Mouse (Mus musculus) liver, embryonic 11.5 days (tissue): ENCODE results near the gene Mical2. TPM values are rescaled to one million over a fixed set of nuclear protein-coding genes. Genes with fewer than 3 reads are reported as not detected.

Source experiments
- ATAC-seq: fragments of 200-750 bp; cut with Nextera tagmentation; replicated peaks from 2 replicates; pipeline ENCODE4 v1.8.0; 2017; ENCODE audit warnings: moderate number of reproducible peaks, mild to moderate bottlenecking, moderate TSS enrichment, moderate library complexity; ENCODE audit not compliant: low FRiP score
- DNase-seq: peaks from one replicate; pipeline ENCODE4 v3.0.0-alpha.2; 2017; ENCODE audit warnings: low spot score
- H3K27ac ChIP-seq: fragments of 300-500 bp; sonication (generic); 2 replicates; pipeline ENCODE4 v1.5.1; 2014; ENCODE audit warnings: mild to moderate bottlenecking, low read depth, low read length, control low read depth
- H3K27me3 ChIP-seq: fragments of 300-500 bp; sonication (generic); replicated peaks from 2 replicates; pipeline ENCODE4 v1.6.1; 2014; ENCODE audit warnings: low read length, mixed read lengths; ENCODE audit not compliant: control insufficient read depth, insufficient read depth
- H3K36me3 ChIP-seq: fragments of 300-500 bp; sonication (generic); 2 replicates; pipeline ENCODE4 v1.6.1; 2014; ENCODE audit warnings: mild to moderate bottlenecking, low read length, moderate library complexity, mixed read lengths; ENCODE audit not compliant: control insufficient read depth, insufficient read depth
- H3K4me1 ChIP-seq: fragments of 300-500 bp; sonication (generic); replicated peaks from 2 replicates; pipeline ENCODE4 v1.6.1; 2014; ENCODE audit warnings: low read length, mixed read lengths; ENCODE audit not compliant: control insufficient read depth, insufficient read depth
- H3K4me2 ChIP-seq: fragments of 300-500 bp; sonication (generic); 2 replicates; pipeline ENCODE4 v1.6.1; 2014; ENCODE audit warnings: mild to moderate bottlenecking, control low read depth, moderate library complexity
- H3K4me3 ChIP-seq: fragments of 300-500 bp; sonication (generic); 2 replicates; pipeline ENCODE4 v1.5.1; 2014; ENCODE audit warnings: low read depth, low read length, control low read depth
- H3K9ac ChIP-seq: fragments of 300-500 bp; sonication (generic); 2 replicates; pipeline ENCODE4 v1.6.1; 2014; ENCODE audit warnings: low read depth, low read length, control low read depth
- H3K9me3 ChIP-seq: fragments of 300-500 bp; sonication (generic); 2 replicates; pipeline ENCODE4 v1.6.1; 2016; ENCODE audit warnings: low read length, inconsistent platforms, mixed read lengths; ENCODE audit not compliant: control insufficient read depth
- WGBS: fragments of 180-500 bp; shearing (Covaris S2); extraction: QIAGEN DNeasy Blood & Tissue Kit; methylation state at CpG from one replicate; pipeline ENCODE4 v1.1.7; 2014; 5-methylcytosine and 5-hydroxymethylcytosine counted together
- polyA plus RNA-seq: library from polyadenylated mRNA; unstranded; fragments of >200 nt; fragmentation: Nextera tagmentation; extraction: Ambion mirVana; gene quantifications from 2 replicates; pipeline ENCODE4 v1.2.1, GENCODE M21; 2014

Mical2 gene
- polyA plus RNA-seq, 1 experiment from 2014 or later, result 9.3 TPM

GRCm38 (mm10) chr7:112378476-112378875 is 152.8 kb downstream of the Mical2 start:
- Histone ChIP-seq H3K27ac (no peak overlapping the region), H3K36me3 (no peaks in the 10 kb centered on the region), H3K4me1 (no peaks in the 10 kb centered on the region; the same call in 1 of the 2 replicates), H3K4me3 (no peak overlapping the region), H3K4me2 (no peak overlapping the region), H3K9me3 (no peaks in the 10 kb centered on the region), H3K9ac (no peak overlapping the region), H3K27me3 (no peaks in the 10 kb centered on the region)
- 72% methylated on average over 5 of the region's 5 CpGs for WGBS
- DNase-seq, result no peak
- ATAC-seq, result no peak

- H3K27me3 ChIP-seq, result no peaks in the 10 kb centered on the region
- no peaks in the 10 kb centered on the region for H3K36me3 ChIP-seq
- 47% methylated on average over 5 of the region's 5 CpGs for WGBS
- no peak for ATAC-seq
- no peak overlapping the region for H3K4me2 ChIP-seq
- H3K4me1 ChIP-seq, result peaks cover 6% of the 10 kb centered on the region; the same call in 1 of the 2 replicates
- H3K27ac ChIP-seq, result no peak overlapping the region
- H3K4me3 ChIP-seq, result no peak overlapping the region
- H3K9me3 ChIP-seq, result no peaks in the 10 kb centered on the region
- H3K9ac ChIP-seq, result no peak overlapping the region
- DNase-seq, result no peak
These were observed 160.9 kb downstream of the Mical2 start for GRCm38 (mm10) chr7:112386521-112386920.

GRCm38 (mm10) chr7:112387876-112388275 is 162.2 kb downstream of the Mical2 start:
- no peak overlapping the region for H3K27ac ChIP-seq
- H3K27me3 ChIP-seq, result no peaks in the 10 kb centered on the region; the same call in 1 of the 2 replicates
- WGBS, result 63% methylated on average over 5 of the region's 5 CpGs
- H3K4me2 ChIP-seq, result no peak overlapping the region
- H3K9me3 ChIP-seq, result no peaks in the 10 kb centered on the region
- H3K36me3 ChIP-seq, result no peaks in the 10 kb centered on the region
- peaks cover 8% of the 10 kb centered on the region; the same call in 1 of the 2 replicates for H3K4me1 ChIP-seq
- H3K4me3 ChIP-seq, result no peak overlapping the region
- H3K9ac ChIP-seq, result no peak overlapping the region
- ATAC-seq (no peak), DNase-seq (no peak)

DNA sequence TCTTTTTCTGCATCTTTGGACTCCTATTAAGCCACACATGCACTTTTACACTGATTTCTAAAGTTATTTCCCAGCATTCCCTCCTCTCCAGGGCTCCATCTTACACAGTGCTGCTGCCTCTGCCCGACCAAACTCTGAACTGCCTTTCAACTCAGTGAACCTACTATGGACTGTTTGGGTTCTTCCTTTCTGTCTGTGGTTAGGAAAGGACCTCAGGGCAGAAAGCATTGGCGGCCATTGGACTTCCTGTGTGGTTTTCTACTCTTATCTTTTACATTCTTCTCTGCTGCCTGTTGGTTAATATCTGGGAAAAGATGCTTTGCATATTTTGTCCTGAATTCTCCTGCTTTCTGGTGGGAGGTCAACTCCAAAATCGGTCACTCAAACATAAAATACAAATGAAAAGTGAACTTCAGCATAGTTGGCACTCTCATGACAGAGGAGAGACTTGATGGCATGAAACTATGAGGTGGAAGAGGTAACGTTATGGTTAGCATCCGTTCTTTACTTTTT is 162.8 kb downstream of the Mical2 start:
- Histone ChIP-seq H3K9me3 (no peaks in the 10 kb centered on the region), H3K9ac (no peak overlapping the region), H3K4me2 (no peak overlapping the region), H3K4me3 (no peak overlapping the region), H3K4me1 (peaks cover 8% of the 10 kb centered on the region; the same call in 1 of the 2 replicates), H3K27me3 (no peaks in the 10 kb centered on the region; the same call in 1 of the 2 replicates), H3K36me3 (no peaks in the 10 kb centered on the region), H3K27ac (no peak overlapping the region)
- WGBS, result 47% methylated on average over 5 of the region's 5 CpGs
- DNase-seq, result no peak
- no peak for ATAC-seq

- ATAC-seq (no peak), DNase-seq (no peak)
- Histone ChIP-seq H3K4me2 (no peak overlapping the region), H3K4me3 (no peak overlapping the region), H3K36me3 (no peaks in the 10 kb centered on the region), H3K27ac (peak overlapping the region; percentile 13; the same call in 1 of the 2 replicates), H3K9ac (no peak overlapping the region), H3K9me3 (no peaks in the 10 kb centered on the region), H3K4me1 (peaks cover 8% of the 10 kb centered on the region; the same call in 1 of the 2 replicates), H3K27me3 (no peaks in the 10 kb centered on the region; the same call in 1 of the 2 replicates)
- 57% methylated on average over 6 of the region's 6 CpGs for WGBS
These were observed 164.1 kb downstream of the Mical2 start for GRCm38 (mm10) chr7:112389611-112390251.

DNA sequence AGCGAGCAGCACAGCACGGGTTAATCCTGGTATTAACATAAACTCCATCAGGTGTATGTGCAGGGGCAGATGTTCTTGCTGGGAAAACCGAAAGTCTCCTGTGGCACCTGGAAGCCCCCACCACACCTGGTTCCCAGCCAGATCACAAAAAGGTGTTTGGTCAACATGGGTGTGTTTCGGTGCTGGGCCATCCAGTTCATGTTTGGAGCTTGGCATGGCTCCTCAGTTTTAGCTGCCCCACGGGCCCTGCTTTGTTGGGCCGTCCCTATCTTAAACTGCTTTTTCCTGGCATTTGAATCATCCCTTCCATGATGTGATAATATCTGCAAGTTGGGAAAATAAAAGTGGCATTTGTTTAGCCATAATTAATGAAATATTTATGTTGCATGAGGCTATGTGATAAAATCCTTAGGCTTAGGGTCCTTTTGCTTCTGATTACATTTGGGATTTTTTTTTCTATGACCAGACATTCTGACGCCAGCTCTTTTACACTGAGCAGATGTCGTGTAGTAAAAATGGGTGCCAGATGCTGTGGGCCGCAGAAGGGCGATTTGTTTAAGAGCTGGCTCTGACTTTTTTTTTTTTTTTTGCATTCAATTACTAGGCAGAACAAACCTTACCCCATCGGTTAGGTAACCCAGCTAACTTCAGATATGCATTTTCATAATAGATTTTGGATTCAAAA is 164.7 kb downstream of the Mical2 start:
- H3K4me1 ChIP-seq, result peaks cover 8% of the 10 kb centered on the region; the same call in 1 of the 2 replicates
- no peak overlapping the region for H3K4me3 ChIP-seq
- H3K4me2 ChIP-seq, result no peak overlapping the region
- H3K9me3 ChIP-seq, result no peaks in the 10 kb centered on the region
- no peak for DNase-seq
- H3K27me3 ChIP-seq, result no peaks in the 10 kb centered on the region; the same call in 1 of the 2 replicates
- H3K36me3 ChIP-seq, result no peaks in the 10 kb centered on the region
- H3K27ac ChIP-seq, result peak overlapping the region; percentile 13; the same call in 1 of the 2 replicates
- 45% methylated on average over 11 of the region's 11 CpGs for WGBS
- ATAC-seq, result no peak
- no peak overlapping the region for H3K9ac ChIP-seq

GRCm38 (mm10) chr7:112390937-112391605 is 165.4 kb downstream of the Mical2 start:
- Histone ChIP-seq H3K4me1 (peaks cover 8% of the 10 kb centered on the region; the same call in 1 of the 2 replicates), H3K4me2 (no peak overlapping the region), H3K27ac (peak overlapping the region; percentile 55; the same call in 1 of the 2 replicates), H3K4me3 (no peak overlapping the region), H3K9ac (no peak overlapping the region), H3K9me3 (no peaks in the 10 kb centered on the region), H3K36me3 (no peaks in the 10 kb centered on the region), H3K27me3 (no peaks in the 10 kb centered on the region; the same call in 1 of the 2 replicates)
- no peak for DNase-seq
- ATAC-seq, result no peak
- WGBS, result 39% methylated on average over 6 of the region's 6 CpGs

DNA sequence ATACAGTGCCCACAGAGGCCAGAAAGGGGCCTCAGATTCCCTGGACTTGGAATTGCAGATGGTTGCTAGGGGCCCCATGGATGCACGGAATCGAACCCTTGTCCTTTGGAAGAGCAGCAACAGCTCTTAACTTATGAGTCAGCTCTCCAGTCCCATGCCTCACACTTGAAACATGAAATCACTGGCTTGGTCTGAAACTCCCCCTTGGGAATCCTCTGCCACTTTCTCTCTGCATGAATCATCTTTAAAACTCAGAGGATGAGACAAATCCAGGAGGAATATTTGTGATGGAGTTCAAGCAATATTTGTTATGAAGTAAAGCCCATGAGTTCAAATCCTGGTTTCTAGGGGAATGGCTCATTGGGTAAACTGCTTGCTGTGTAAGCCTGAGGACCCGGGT is 172.1 kb downstream of the Mical2 start:
- Histone ChIP-seq H3K9me3 (no peaks in the 10 kb centered on the region), H3K27ac (no peak overlapping the region), H3K4me3 (no peak overlapping the region), H3K9ac (no peak overlapping the region), H3K4me1 (no peaks in the 10 kb centered on the region), H3K27me3 (no peaks in the 10 kb centered on the region), H3K36me3 (no peaks in the 10 kb centered on the region), H3K4me2 (no peak overlapping the region)
- 85% methylated on average over 3 of the region's 3 CpGs for WGBS
- ATAC-seq (no peak), DNase-seq (no peak)
